Mouse (Mus musculus): Measurements from ENCODE around the gene Tnfsf12. TPM values are rescaled to one million over a fixed set of nuclear protein-coding genes. Genes with fewer than 3 reads are reported as not detected.

The Tnfsf12 gene
- polyA plus RNA-seq, 1 experiment from 2014 or later: 1.2 TPM

GRCm38 (mm10) chr11:69656617-69657461, 38.8 kb downstream of the Tnfsf12 start:
- peaks cover 64% of the 10 kb centered on the region for H3K36me3 ChIP-seq
- H3K27me3 ChIP-seq: no peaks in the 10 kb centered on the region
- no peak overlapping the region for H3K4me2 ChIP-seq (replicated peaks)
- peaks cover 38% of the 10 kb centered on the region for H3K4me1 ChIP-seq (replicated peaks)
- H3K27ac ChIP-seq: no peak overlapping the region
- no peaks in the 10 kb centered on the region for H3K9me3 ChIP-seq
- 0 out of 2 replicates have a peak overlapping the region, but pooled peaks have one; percentile 25 for H3K9ac ChIP-seq (replicated peaks)
- no peak for ATAC-seq
- H3K4me3 ChIP-seq (replicated peaks): no peak overlapping the region
- 82% methylated on average over 10 of the region's 10 CpGs for WGBS

DNA sequence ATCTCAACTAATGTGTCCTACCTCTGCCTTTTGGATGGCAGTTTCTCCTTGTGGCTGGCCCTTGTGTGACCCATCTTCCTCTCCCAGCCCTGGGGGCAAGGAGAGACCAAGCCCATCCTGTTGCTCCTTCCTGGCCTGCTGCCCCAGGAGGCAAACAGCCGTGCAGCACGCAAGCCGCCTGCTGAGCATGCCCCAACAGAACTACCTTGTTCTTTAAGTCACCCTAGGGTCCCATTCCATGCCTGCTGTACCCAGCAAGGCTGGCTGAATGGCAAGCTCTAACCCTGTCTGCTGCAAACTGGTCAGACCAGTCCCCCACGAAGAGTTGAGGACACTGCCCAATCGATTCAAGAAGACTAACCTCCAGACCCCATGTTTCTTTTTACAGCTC, 39.6 kb downstream of the Tnfsf12 start:
- Histone ChIP-seq H3K36me3 (peaks cover 72% of the 10 kb centered on the region), H3K9ac (replicated peaks) (0 out of 2 replicates have a peak overlapping the region, but pooled peaks have one; percentile 36), H3K9me3 (no peaks in the 10 kb centered on the region), H3K4me3 (replicated peaks) (no peak overlapping the region), H3K27ac (no peak overlapping the region), H3K27me3 (no peaks in the 10 kb centered on the region), H3K4me1 (replicated peaks) (peaks cover 30% of the 10 kb centered on the region), H3K4me2 (replicated peaks) (no peak overlapping the region)
- ATAC-seq: no peak
- 87% methylated on average over 5 of the region's 5 CpGs for WGBS

GRCm38 (mm10) chr11:69655264-69656064, 40.2 kb downstream of the Tnfsf12 start, which contains the start of gene Sox15:
TSS of gene Sox15 (plus strand) at chr11:69655314.
- 0 out of 2 replicates have a peak within 1 kb of the TSS, but pooled peaks have one; percentile 11 for H3K4me2 ChIP-seq (replicated peaks)
- H3K9me3 ChIP-seq: no peaks in the 10 kb centered on the region
- no peaks in the 10 kb centered on the region for H3K27me3 ChIP-seq
- peak within 1 kb of the TSS; percentile 44 for H3K9ac ChIP-seq (replicated peaks)
- WGBS: 24% methylated on average over 34 of the region's 34 CpGs
- peaks cover 77% of the 10 kb centered on the region for H3K36me3 ChIP-seq
- H3K4me3 ChIP-seq (replicated peaks): no peak within 1 kb of the TSS
- ATAC-seq: peak; percentile 82
- peaks cover 25% of the 10 kb centered on the region for H3K4me1 ChIP-seq (replicated peaks)
- peak within 1 kb of the TSS; percentile 30 for H3K27ac ChIP-seq

DNA sequence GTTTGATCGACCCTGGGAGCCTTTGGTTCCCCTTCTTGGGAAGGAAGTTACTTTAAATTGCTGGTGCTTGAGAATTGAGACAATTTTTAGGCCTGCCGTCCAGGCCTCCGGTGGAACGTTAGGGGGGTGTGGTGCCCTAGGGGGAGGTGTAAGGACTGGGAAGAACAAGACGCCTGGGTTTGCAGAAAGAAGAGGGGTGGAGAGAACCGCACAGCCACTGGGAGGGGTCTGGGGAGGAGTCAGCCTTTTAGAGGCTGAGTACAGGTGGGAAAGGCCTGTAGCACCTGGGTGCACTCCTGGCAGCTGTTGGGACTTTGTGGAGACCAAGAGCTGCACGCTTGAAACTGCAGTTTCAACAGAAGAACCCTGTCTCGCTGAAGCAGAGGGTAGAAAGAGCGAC, 40.9 kb downstream of the Tnfsf12 start:
- no peak for ATAC-seq
- 52% methylated on average over 9 of the region's 9 CpGs for WGBS
- Histone ChIP-seq H3K4me2 (replicated peaks) (no peak overlapping the region), H3K4me1 (replicated peaks) (peaks cover 19% of the 10 kb centered on the region), H3K27ac (no peak overlapping the region), H3K4me3 (replicated peaks) (no peak overlapping the region), H3K9ac (replicated peaks) (no peak overlapping the region), H3K36me3 (peaks cover 81% of the 10 kb centered on the region), H3K9me3 (no peaks in the 10 kb centered on the region), H3K27me3 (no peaks in the 10 kb centered on the region)

GRCm38 (mm10) chr11:69653399-69653798, 42.2 kb downstream of the Tnfsf12 start:
- H3K4me3 ChIP-seq (replicated peaks): no peak overlapping the region
- no peak overlapping the region for H3K4me2 ChIP-seq (replicated peaks)
- peaks cover 82% of the 10 kb centered on the region for H3K36me3 ChIP-seq
- H3K9me3 ChIP-seq: no peaks in the 10 kb centered on the region
- H3K27me3 ChIP-seq: no peaks in the 10 kb centered on the region
- ATAC-seq: no peak
- WGBS: 48% methylated on average over 5 of the region's 5 CpGs
- peaks cover 19% of the 10 kb centered on the region for H3K4me1 ChIP-seq (replicated peaks)
- peak overlapping the region; percentile 60 for H3K27ac ChIP-seq
- no peak overlapping the region; the same call in 1 of the 2 replicates for H3K9ac ChIP-seq (replicated peaks)

GRCm38 (mm10) chr11:69645860-69646259, 49.8 kb downstream of the Tnfsf12 start:
- Histone ChIP-seq H3K4me2 (replicated peaks) (no peak overlapping the region), H3K4me1 (replicated peaks) (no peaks in the 10 kb centered on the region), H3K4me3 (replicated peaks) (no peak overlapping the region), H3K36me3 (peaks cover 96% of the 10 kb centered on the region), H3K27ac (no peak overlapping the region), H3K27me3 (no peaks in the 10 kb centered on the region), H3K9me3 (no peaks in the 10 kb centered on the region), H3K9ac (replicated peaks) (no peak overlapping the region)
- WGBS: 97% methylated on average over 5 of the region's 5 CpGs
- ATAC-seq: no peak

MicroRNAs within 50 kb of the gene (microRNA counts, 519-probe panel; counts per million panel counts)
- 110 counts per million, percentile 56 among the panel's probes with 10 or more counts for microRNA mmu-miR-1934

Small RNA genes within 50 kb of the gene (microRNA-seq; reads per million reads assigned to microRNA genes)
- 4.5 reads per million, percentile 18 among the genes with 10 or more reads in this experiment for gene Mir1934

Other genes with a start within 250 kb of the Tnfsf12 start
- 2.2 and 2.7 TPM in 2 replicates for gene Dnah2, start 146.7 kb downstream of the Tnfsf12 start, polyA plus RNA-seq (2015; fragmentation: Nextera tagmentation; extraction: Ambion mirVana)
- 95.0 and 130 TPM in 2 replicates for gene Efnb3, start 135.6 kb downstream of the Tnfsf12 start, polyA plus RNA-seq (2015; fragmentation: Nextera tagmentation; extraction: Ambion mirVana)
- gene Wrap53, start 115.6 kb downstream of the Tnfsf12 start, polyA plus RNA-seq (2015; fragmentation: Nextera tagmentation; extraction: Ambion mirVana): 24.5 and 26.9 TPM in 2 replicates
- 84.2 and 93.4 TPM in 2 replicates for gene Trp53, start 115.5 kb downstream of the Tnfsf12 start, polyA plus RNA-seq (2015; fragmentation: Nextera tagmentation; extraction: Ambion mirVana)
- 23.2 and 24.3 TPM in 2 replicates for gene Atp1b2, start 89.9 kb downstream of the Tnfsf12 start, polyA plus RNA-seq (2015; fragmentation: Nextera tagmentation; extraction: Ambion mirVana)
- not detected in 2 replicates for gene Shbg, start 77.9 kb downstream of the Tnfsf12 start, polyA plus RNA-seq (2015; fragmentation: Nextera tagmentation; extraction: Ambion mirVana)
- 25.1 and 28.5 TPM in 2 replicates for gene Sat2, start 73.8 kb downstream of the Tnfsf12 start, polyA plus RNA-seq (2015; fragmentation: Nextera tagmentation; extraction: Ambion mirVana)
- gene Fxr2, start 62.9 kb downstream of the Tnfsf12 start, polyA plus RNA-seq (2015; fragmentation: Nextera tagmentation; extraction: Ambion mirVana): 40.5 and 52.4 TPM in 2 replicates
- gene Sox15, start 40.5 kb downstream of the Tnfsf12 start, polyA plus RNA-seq (2015; fragmentation: Nextera tagmentation; extraction: Ambion mirVana): 0.31 TPM in 1 of 2 replicates, not detected in the other
- 103 and 104 TPM in 2 replicates for gene Mpdu1, start 33.2 kb downstream of the Tnfsf12 start, polyA plus RNA-seq (2015; fragmentation: Nextera tagmentation; extraction: Ambion mirVana)
- 6.1 and 7.3 TPM in 2 replicates for gene Cd68, start 29.7 kb downstream of the Tnfsf12 start, polyA plus RNA-seq (2015; fragmentation: Nextera tagmentation; extraction: Ambion mirVana)
- 581 and 595 TPM in 2 replicates for gene Eif4a1, start 23.4 kb downstream of the Tnfsf12 start, polyA plus RNA-seq (2015; fragmentation: Nextera tagmentation; extraction: Ambion mirVana)
- 101 and 103 TPM in 2 replicates for gene Senp3, start 13.8 kb downstream of the Tnfsf12 start, polyA plus RNA-seq (2015; fragmentation: Nextera tagmentation; extraction: Ambion mirVana)
- gene Tnfsf13, start 10.1 kb downstream of the Tnfsf12 start, polyA plus RNA-seq (2015; fragmentation: Nextera tagmentation; extraction: Ambion mirVana): 0.36 TPM in 1 of 2 replicates, not detected in the other
- gene Tnfsfm13, start 249 bp upstream of the Tnfsf12 start, polyA plus RNA-seq (2015; fragmentation: Nextera tagmentation; extraction: Ambion mirVana): 0.64 and 1.2 TPM in 2 replicates
- 22.7 and 24.9 TPM in 2 replicates for gene Polr2a, start 62.8 kb upstream of the Tnfsf12 start, polyA plus RNA-seq (2015; fragmentation: Nextera tagmentation; extraction: Ambion mirVana)
- 0.31 TPM in 1 of 2 replicates, not detected in the other for gene Slc35g3, start 66.1 kb upstream of the Tnfsf12 start, polyA plus RNA-seq (2015; fragmentation: Nextera tagmentation; extraction: Ambion mirVana)
- gene Zbtb4, start 70.1 kb upstream of the Tnfsf12 start, polyA plus RNA-seq (2015; fragmentation: Nextera tagmentation; extraction: Ambion mirVana): 2.9 and 3.2 TPM in 2 replicates
- gene Chrnb1, start 100.1 kb upstream of the Tnfsf12 start, polyA plus RNA-seq (2015; fragmentation: Nextera tagmentation; extraction: Ambion mirVana): 0.83 and 0.85 TPM in 2 replicates
- 3.4 and 4.4 TPM in 2 replicates for gene Fgf11, start 106.0 kb upstream of the Tnfsf12 start, polyA plus RNA-seq (2015; fragmentation: Nextera tagmentation; extraction: Ambion mirVana)
- gene Tmem102, start 109.8 kb upstream of the Tnfsf12 start, polyA plus RNA-seq (2015; fragmentation: Nextera tagmentation; extraction: Ambion mirVana): 0.44 and 0.52 TPM in 2 replicates
- gene Gm39566, start 119.4 kb upstream of the Tnfsf12 start, polyA plus RNA-seq (2015; fragmentation: Nextera tagmentation; extraction: Ambion mirVana): not detected in 2 replicates
- gene Spem2, start 122.6 kb upstream of the Tnfsf12 start, polyA plus RNA-seq (2015; fragmentation: Nextera tagmentation; extraction: Ambion mirVana): not detected in 2 replicates
- gene Spem1, start 126.3 kb upstream of the Tnfsf12 start, polyA plus RNA-seq (2015; fragmentation: Nextera tagmentation; extraction: Ambion mirVana): 0.51 and 0.64 TPM in 2 replicates
- 20.5 and 21.3 TPM in 2 replicates for gene Nlgn2, start 141.9 kb upstream of the Tnfsf12 start, polyA plus RNA-seq (2015; fragmentation: Nextera tagmentation; extraction: Ambion mirVana)
- 329 and 331 TPM in 2 replicates for gene Tmem256, start 142.7 kb upstream of the Tnfsf12 start, polyA plus RNA-seq (2015; fragmentation: Nextera tagmentation; extraction: Ambion mirVana)
- gene Plscr3, start 150.5 kb upstream of the Tnfsf12 start, polyA plus RNA-seq (2015; fragmentation: Nextera tagmentation; extraction: Ambion mirVana): 55.0 and 56.3 TPM in 2 replicates
- gene Tnk1, start 162.9 kb upstream of the Tnfsf12 start, polyA plus RNA-seq (2015; fragmentation: Nextera tagmentation; extraction: Ambion mirVana): 0.27 and 0.31 TPM in 2 replicates
- gene Tmem95, start 182.2 kb upstream of the Tnfsf12 start, polyA plus RNA-seq (2015; fragmentation: Nextera tagmentation; extraction: Ambion mirVana): not detected in 2 replicates
- 1.3 and 1.7 TPM in 2 replicates for gene Kctd11, start 185.6 kb upstream of the Tnfsf12 start, polyA plus RNA-seq (2015; fragmentation: Nextera tagmentation; extraction: Ambion mirVana)
- gene Acap1, start 199.7 kb upstream of the Tnfsf12 start, polyA plus RNA-seq (2015; fragmentation: Nextera tagmentation; extraction: Ambion mirVana): 0.37 and 0.48 TPM in 2 replicates
- 16.1 and 17.1 TPM in 2 replicates for gene 2810408A11Rik, start 205.1 kb upstream of the Tnfsf12 start, polyA plus RNA-seq (2015; fragmentation: Nextera tagmentation; extraction: Ambion mirVana)
- gene Neurl4, start 205.2 kb upstream of the Tnfsf12 start, polyA plus RNA-seq (2015; fragmentation: Nextera tagmentation; extraction: Ambion mirVana): 18.6 and 19.8 TPM in 2 replicates
- gene Gps2, start 218.0 kb upstream of the Tnfsf12 start, polyA plus RNA-seq (2015; fragmentation: Nextera tagmentation; extraction: Ambion mirVana): 81.9 and 87.0 TPM in 2 replicates
- gene Eif5a, start 226.1 kb upstream of the Tnfsf12 start, polyA plus RNA-seq (2015; fragmentation: Nextera tagmentation; extraction: Ambion mirVana): 1,160 and 1,188 TPM in 2 replicates
- 3.9 and 4.2 TPM in 2 replicates for gene Ybx2, start 239.9 kb upstream of the Tnfsf12 start, polyA plus RNA-seq (2015; fragmentation: Nextera tagmentation; extraction: Ambion mirVana)